Mouse (Mus musculus): ENCODE measurements around the gene Cyp17a1. TPM values are rescaled to one million over a fixed set of nuclear protein-coding genes. Genes with fewer than 3 reads are reported as not detected.

Cyp17a1 gene
- polyA plus RNA-seq, 1 experiment, result 32.4 TPM

- no peak for DNase-seq (ENCODE audit: low read depth)
These were observed 55.6 kb downstream of the Cyp17a1 start for GRCm38 (mm10) chr19:46617361-46617760.

Other genes with a start within 250 kb of the Cyp17a1 start
- gene Trim8, start 171.5 kb downstream of the Cyp17a1 start, polyA plus RNA-seq (2012; rRNA removed), result 22.4 and 36.0 TPM in 2 replicates
- gene Arl3, start 100.0 kb downstream of the Cyp17a1 start, polyA plus RNA-seq (2012; rRNA removed), result 31.8 and 38.1 TPM in 2 replicates
- 8.1 and 8.5 TPM in 2 replicates for gene Sfxn2, start 99.8 kb downstream of the Cyp17a1 start, polyA plus RNA-seq (2012; rRNA removed)
- 104 and 142 TPM in 2 replicates for gene Wbp1l, start 74.1 kb downstream of the Cyp17a1 start, polyA plus RNA-seq (2012; rRNA removed)
- 10.4 and 10.7 TPM in 2 replicates for gene Borcs7, start 16.7 kb upstream of the Cyp17a1 start, polyA plus RNA-seq (2012; rRNA removed)
- gene As3mt, start 34.3 kb upstream of the Cyp17a1 start, polyA plus RNA-seq (2012; rRNA removed), result 8.9 and 9.4 TPM in 2 replicates
- gene Cnnm2, start 88.4 kb upstream of the Cyp17a1 start, polyA plus RNA-seq (2012; rRNA removed), result 29.9 and 37.1 TPM in 2 replicates